Mouse (Mus musculus): ENCODE measurements around the gene Astn2. TPM values are rescaled to one million over a fixed set of nuclear protein-coding genes. Genes with fewer than 3 reads are reported as not detected.

Astn2 gene
- total and polyA plus RNA-seq, 2 experiments from 2014 or later: 3.0 to 51.4 TPM

- no peak overlapping the region for H3K4me2 ChIP-seq (ENCODE audit: low read depth, low read length)
- H3K36me3 ChIP-seq (ENCODE audit: insufficient read depth, low read length): no peaks in the 10 kb centered on the region
- no peak for ATAC-seq
- no peak overlapping the region for H3K27ac ChIP-seq
- no peaks in the 10 kb centered on the region for H3K9me3 ChIP-seq (ENCODE audit: low read length)
- 84% methylated on average over 6 of the region's 6 CpGs for WGBS
- no peaks in the 10 kb centered on the region for H3K27me3 ChIP-seq (ENCODE audit: insufficient read depth, low read length)
- TF ChIP-seq CTCF (IDR thresholded peaks at IDR 0.05; ENCODE audit: low read depth): no peak
- no peaks in the 10 kb centered on the region for H3K4me1 ChIP-seq (ENCODE audit: insufficient read depth, low read length)
- H3K9ac ChIP-seq (replicated peaks; ENCODE audit: low read length): no peak overlapping the region
- H3K4me3 ChIP-seq (ENCODE audit: low read length): no peak overlapping the region
- DNase-seq (ENCODE audit: low spot score): no peak
These were observed 741.2 kb downstream of the Astn2 start for GRCm38 (mm10) chr4:65663176-65663575.

GRCm38 (mm10) chr4:65654723-65655122 is 749.7 kb downstream of the Astn2 start:
- H3K9ac ChIP-seq (replicated peaks; ENCODE audit: low read length): no peak overlapping the region
- H3K36me3 ChIP-seq (ENCODE audit: insufficient read depth, low read length): no peaks in the 10 kb centered on the region
- H3K4me2 ChIP-seq (ENCODE audit: low read depth, low read length): no peak overlapping the region
- no peaks in the 10 kb centered on the region for H3K9me3 ChIP-seq (ENCODE audit: low read length)
- 0% methylated on average over 2 of the region's 2 CpGs for WGBS
- no peaks in the 10 kb centered on the region for H3K4me1 ChIP-seq (ENCODE audit: insufficient read depth, low read length)
- DNase-seq (ENCODE audit: low spot score): peak; percentile 93
- ATAC-seq: peak; percentile 88
- no peak overlapping the region for H3K27ac ChIP-seq
- TF ChIP-seq CTCF (IDR thresholded peaks at IDR 0.05; ENCODE audit: low read depth): peak; percentile 99
- H3K27me3 ChIP-seq (ENCODE audit: insufficient read depth, low read length): no peaks in the 10 kb centered on the region
- H3K4me3 ChIP-seq (ENCODE audit: low read length): no peak overlapping the region

GRCm38 (mm10) chr4:65642611-65643010 is 761.8 kb downstream of the Astn2 start:
- ATAC-seq: no peak
- no peak overlapping the region for H3K4me3 ChIP-seq (ENCODE audit: low read length)
- H3K27me3 ChIP-seq (ENCODE audit: insufficient read depth, low read length): no peaks in the 10 kb centered on the region
- DNase-seq (ENCODE audit: low spot score): no peak
- no peak for TF ChIP-seq CTCF (IDR thresholded peaks at IDR 0.05; ENCODE audit: low read depth)
- 54% methylated on average over 5 of the region's 5 CpGs for WGBS
- H3K4me2 ChIP-seq (ENCODE audit: low read depth, low read length): no peak overlapping the region
- no peaks in the 10 kb centered on the region for H3K36me3 ChIP-seq (ENCODE audit: insufficient read depth, low read length)
- no peaks in the 10 kb centered on the region for H3K9me3 ChIP-seq (ENCODE audit: low read length)
- H3K9ac ChIP-seq (replicated peaks; ENCODE audit: low read length): no peak overlapping the region
- no peak overlapping the region for H3K27ac ChIP-seq
- no peaks in the 10 kb centered on the region for H3K4me1 ChIP-seq (ENCODE audit: insufficient read depth, low read length)

- WGBS: 84% methylated on average over 3 of the region's 3 CpGs
- ATAC-seq (no peak), DNase-seq (ENCODE audit: low spot score) (no peak)
- Histone ChIP-seq H3K4me3 (ENCODE audit: low read length) (no peak overlapping the region), H3K36me3 (ENCODE audit: insufficient read depth, low read length) (no peaks in the 10 kb centered on the region), H3K9ac (replicated peaks; ENCODE audit: low read length) (no peak overlapping the region), H3K9me3 (ENCODE audit: low read length) (no peaks in the 10 kb centered on the region), H3K4me2 (ENCODE audit: low read depth, low read length) (no peak overlapping the region), H3K27ac (no peak overlapping the region), H3K27me3 (ENCODE audit: insufficient read depth, low read length) (no peaks in the 10 kb centered on the region), H3K4me1 (ENCODE audit: insufficient read depth, low read length) (no peaks in the 10 kb centered on the region)
- TF ChIP-seq CTCF (IDR thresholded peaks at IDR 0.05; ENCODE audit: low read depth): no peak
These were observed 766.2 kb downstream of the Astn2 start for GRCm38 (mm10) chr4:65638231-65638630.

GRCm38 (mm10) chr4:65620125-65620524 is 784.3 kb downstream of the Astn2 start:
- Histone ChIP-seq H3K36me3 (ENCODE audit: insufficient read depth, low read length) (peaks cover 22% of the 10 kb centered on the region), H3K4me2 (ENCODE audit: low read depth, low read length) (no peak overlapping the region), H3K4me3 (ENCODE audit: low read length) (no peak overlapping the region), H3K27me3 (ENCODE audit: insufficient read depth, low read length) (no peaks in the 10 kb centered on the region), H3K9me3 (ENCODE audit: low read length) (no peaks in the 10 kb centered on the region), H3K4me1 (ENCODE audit: insufficient read depth, low read length) (no peaks in the 10 kb centered on the region), H3K9ac (replicated peaks; ENCODE audit: low read length) (no peak overlapping the region), H3K27ac (no peak overlapping the region)
- DNase-seq (ENCODE audit: low spot score): no peak
- no peak for TF ChIP-seq CTCF (IDR thresholded peaks at IDR 0.05; ENCODE audit: low read depth)
- no peak for ATAC-seq
- WGBS: 85% methylated on average over 3 of the region's 3 CpGs

- H3K9ac ChIP-seq (replicated peaks; ENCODE audit: low read length): no peak overlapping the region
- H3K4me2 ChIP-seq (ENCODE audit: low read depth, low read length): no peak overlapping the region
- no peak overlapping the region for H3K4me3 ChIP-seq (ENCODE audit: low read length)
- H3K27me3 ChIP-seq (ENCODE audit: insufficient read depth, low read length): no peaks in the 10 kb centered on the region
- 95% methylated on average over 14 of the region's 14 CpGs for WGBS
- DNase-seq (ENCODE audit: low spot score) (peak; percentile 27), ATAC-seq (peak; percentile 24; the same call in 1 of the 2 replicates)
- no peaks in the 10 kb centered on the region for H3K9me3 ChIP-seq (ENCODE audit: low read length)
- H3K27ac ChIP-seq: no peak overlapping the region
- H3K4me1 ChIP-seq (ENCODE audit: insufficient read depth, low read length): 0 out of 2 replicates have a peak, but pooled peaks cover 4% of the 10 kb centered on the region
- peaks cover 38% of the 10 kb centered on the region for H3K36me3 ChIP-seq (ENCODE audit: insufficient read depth, low read length)
- no peak for TF ChIP-seq CTCF (IDR thresholded peaks at IDR 0.05; ENCODE audit: low read depth)
These were observed 791.3 kb downstream of the Astn2 start for GRCm38 (mm10) chr4:65613135-65613534.

GRCm38 (mm10) chr4:65610896-65611295 is 793.5 kb downstream of the Astn2 start:
- ATAC-seq (no peak), DNase-seq (ENCODE audit: low spot score) (peak; percentile 6)
- Histone ChIP-seq H3K27ac (no peak overlapping the region), H3K4me2 (ENCODE audit: low read depth, low read length) (no peak overlapping the region), H3K36me3 (ENCODE audit: insufficient read depth, low read length) (peaks cover 27% of the 10 kb centered on the region), H3K9ac (replicated peaks; ENCODE audit: low read length) (no peak overlapping the region), H3K27me3 (ENCODE audit: insufficient read depth, low read length) (no peaks in the 10 kb centered on the region), H3K4me1 (ENCODE audit: insufficient read depth, low read length) (peaks cover 4% of the 10 kb centered on the region), H3K4me3 (ENCODE audit: low read length) (no peak overlapping the region), H3K9me3 (ENCODE audit: low read length) (no peaks in the 10 kb centered on the region)
- WGBS: 41% methylated on average over 6 of the region's 6 CpGs
- TF ChIP-seq CTCF (IDR thresholded peaks at IDR 0.05; ENCODE audit: low read depth): no peak

Data from hindbrain, postnatal 0 days (tissue).